Mouse (Mus musculus) lung, embryonic 16.5 days (tissue): ENCODE results near the gene Adgrf5. TPM values are rescaled to one million over a fixed set of nuclear protein-coding genes. Genes with fewer than 3 reads are reported as not detected.

Source experiments
- ATAC-seq: fragments of 200-750 bp; cut with Nextera tagmentation; 2 replicates; pipeline ENCODE4 v1.8.0; 2017; ENCODE audit warnings: low read depth, mild to moderate bottlenecking, moderate library complexity
- H3K27ac ChIP-seq: fragments of 300-500 bp; sonication (generic); 2 replicates; pipeline ENCODE4 v1.5.1; 2014; ENCODE audit warnings: mild to moderate bottlenecking, control low read depth, low read length
- H3K27me3 ChIP-seq: fragments of 300-500 bp; sonication (generic); 2 replicates; pipeline ENCODE4 v1.6.1; 2014; ENCODE audit warnings: low read depth, low read length, mixed read lengths; ENCODE audit not compliant: control insufficient read depth, insufficient read depth
- H3K36me3 ChIP-seq: fragments of 300-500 bp; sonication (generic); 2 replicates; pipeline ENCODE4 v1.6.1; 2014; ENCODE audit warnings: low read length; ENCODE audit not compliant: control insufficient read depth, insufficient read depth
- H3K4me1 ChIP-seq: fragments of 300-500 bp; sonication (generic); replicated peaks from 2 replicates; pipeline ENCODE4 v1.6.1; 2014; ENCODE audit warnings: low read length, mixed read lengths; ENCODE audit not compliant: control insufficient read depth, insufficient read depth
- H3K4me2 ChIP-seq: fragments of 300-500 bp; sonication (generic); 2 replicates; pipeline ENCODE4 v1.6.1; 2014; ENCODE audit warnings: low read depth, low read length, control low read depth
- H3K4me3 ChIP-seq: fragments of 300-500 bp; sonication (generic); 2 replicates; pipeline ENCODE4 v1.5.1; 2014; ENCODE audit warnings: mild to moderate bottlenecking, low read length, control low read depth
- H3K9ac ChIP-seq: fragments of 300-500 bp; sonication (generic); 2 replicates; pipeline ENCODE4 v1.6.1; 2014; ENCODE audit warnings: low read length, control low read depth
- H3K9me3 ChIP-seq: fragments of 300-500 bp; sonication (generic); 2 replicates; pipeline ENCODE4 v1.6.1; 2016; ENCODE audit warnings: low read length; ENCODE audit not compliant: control insufficient read depth
- WGBS: fragments of 180-500 bp; shearing (Covaris S2); extraction: QIAGEN DNeasy Blood & Tissue Kit; methylation state at CpG from one replicate; pipeline ENCODE4 v1.1.7; 2014; 5-methylcytosine and 5-hydroxymethylcytosine counted together
- polyA plus RNA-seq: library from polyadenylated mRNA; unstranded; fragments of >200 nt; fragmentation: Nextera tagmentation; extraction: Ambion mirVana; gene quantifications from 2 replicates; pipeline ENCODE4 v1.2.1, GENCODE M21; 2015

Gene Adgrf5
- polyA plus RNA-seq, 1 experiment from 2014 or later, result 34.5 TPM

DNA sequence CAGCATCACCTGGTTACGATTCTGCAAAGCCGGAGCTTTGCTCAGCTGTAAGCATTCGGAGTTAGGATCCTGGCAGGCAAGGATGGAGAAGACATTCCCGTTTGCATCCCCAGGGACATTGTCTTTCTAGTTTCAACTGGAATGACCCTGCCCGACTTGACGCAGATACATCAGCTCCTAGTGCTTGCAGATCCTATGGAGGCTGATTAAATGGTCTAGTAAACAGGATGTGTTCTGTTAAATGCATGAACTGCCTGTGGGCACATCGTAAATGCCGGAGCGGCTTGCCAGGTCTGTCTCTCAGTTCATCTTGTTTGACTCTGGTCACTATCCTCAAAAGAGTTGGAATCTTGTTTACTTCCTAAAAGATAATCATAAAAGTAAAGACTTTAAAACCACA, 31.9 kb downstream of the Adgrf5 start:
- H3K4me3 ChIP-seq, result no peak overlapping the region
- H3K27me3 ChIP-seq, result no peaks in the 10 kb centered on the region
- H3K4me1 ChIP-seq, result peaks cover 10% of the 10 kb centered on the region; the same call in 1 of the 2 replicates
- no peak overlapping the region for H3K27ac ChIP-seq
- no peak for ATAC-seq
- no peak overlapping the region for H3K9ac ChIP-seq
- no peaks in the 10 kb centered on the region for H3K9me3 ChIP-seq
- WGBS, result 51% methylated on average over 9 of the region's 9 CpGs
- no peaks in the 10 kb centered on the region for H3K36me3 ChIP-seq
- no peak overlapping the region for H3K4me2 ChIP-seq

DNA sequence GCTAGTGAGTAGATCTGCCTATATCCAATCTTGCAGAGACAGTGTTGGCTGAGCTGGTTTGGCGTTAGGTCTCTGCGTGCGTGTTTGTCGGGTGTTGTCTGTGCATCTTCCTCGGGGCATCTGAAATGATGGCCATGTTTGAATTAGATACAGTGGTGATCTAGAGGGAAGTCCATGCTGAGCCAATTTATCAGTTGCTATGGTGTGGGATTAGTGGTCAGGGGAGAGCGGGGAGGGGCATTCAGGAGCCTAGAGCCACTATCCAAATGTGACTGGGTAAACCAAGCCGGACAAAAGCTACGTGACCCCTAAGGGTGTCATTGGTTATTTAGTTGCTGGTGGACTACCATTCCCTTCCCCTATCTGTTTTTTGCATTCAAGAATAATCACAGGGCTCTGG, 33.4 kb downstream of the Adgrf5 start:
- H3K27me3 ChIP-seq, result no peaks in the 10 kb centered on the region
- WGBS, result 89% methylated on average over 8 of the region's 8 CpGs
- no peak overlapping the region for H3K4me3 ChIP-seq
- no peak overlapping the region for H3K4me2 ChIP-seq
- H3K9ac ChIP-seq, result no peak overlapping the region
- H3K27ac ChIP-seq, result no peak overlapping the region
- H3K4me1 ChIP-seq, result peaks cover 8% of the 10 kb centered on the region; the same call in 1 of the 2 replicates
- no peak for ATAC-seq
- H3K36me3 ChIP-seq, result no peaks in the 10 kb centered on the region
- H3K9me3 ChIP-seq, result no peaks in the 10 kb centered on the region

DNA sequence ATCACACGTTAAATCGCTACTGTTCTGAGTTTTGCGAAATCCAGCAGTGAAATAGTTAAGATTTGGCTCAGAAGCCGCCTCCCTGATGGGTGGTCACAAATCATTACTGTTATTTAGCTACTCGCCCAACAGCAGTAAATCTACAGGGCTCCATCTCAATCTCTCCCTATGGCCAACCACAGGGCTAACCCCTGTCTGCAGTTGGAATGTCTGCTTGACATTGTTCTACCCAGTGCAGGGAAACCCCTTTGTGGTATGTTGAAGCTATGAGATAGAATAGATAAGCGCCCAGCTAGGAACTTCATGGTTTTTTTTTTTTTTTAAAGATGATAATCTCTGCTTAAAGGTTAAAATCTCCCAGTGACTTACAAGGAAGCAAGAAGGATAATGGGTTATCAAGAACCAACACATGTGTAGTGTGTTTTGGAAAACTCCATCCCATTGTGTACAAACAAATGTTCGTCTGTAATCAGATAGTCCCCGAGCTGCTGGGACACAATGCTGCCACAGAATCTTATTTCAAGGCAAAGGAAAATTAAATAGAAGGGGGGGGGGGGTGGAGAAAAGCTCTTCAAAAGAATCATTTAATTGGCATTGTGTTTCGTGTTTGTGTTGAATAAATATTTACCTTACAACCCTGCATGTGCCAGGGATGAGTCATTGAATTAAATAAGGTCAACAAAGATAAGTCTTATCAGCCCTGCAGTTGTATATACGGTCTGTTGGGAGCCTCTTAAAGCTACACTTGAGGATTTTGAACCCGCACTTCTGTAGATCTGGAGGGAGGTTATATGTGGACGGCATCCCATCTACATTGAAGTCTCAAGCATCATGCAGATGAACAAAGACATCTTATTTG, 35.4 kb downstream of the Adgrf5 start:
- 39% methylated on average over 12 of the region's 12 CpGs for WGBS
- Histone ChIP-seq H3K36me3 (no peaks in the 10 kb centered on the region), H3K27me3 (no peaks in the 10 kb centered on the region), H3K9ac (no peak overlapping the region), H3K4me2 (no peak overlapping the region), H3K4me3 (no peak overlapping the region), H3K4me1 (0 out of 2 replicates have a peak, but pooled peaks cover 9% of the 10 kb centered on the region), H3K9me3 (no peaks in the 10 kb centered on the region), H3K27ac (no peak overlapping the region)
- ATAC-seq, result 0 out of 2 replicates have a peak, but pooled peaks have one; percentile 49

DNA sequence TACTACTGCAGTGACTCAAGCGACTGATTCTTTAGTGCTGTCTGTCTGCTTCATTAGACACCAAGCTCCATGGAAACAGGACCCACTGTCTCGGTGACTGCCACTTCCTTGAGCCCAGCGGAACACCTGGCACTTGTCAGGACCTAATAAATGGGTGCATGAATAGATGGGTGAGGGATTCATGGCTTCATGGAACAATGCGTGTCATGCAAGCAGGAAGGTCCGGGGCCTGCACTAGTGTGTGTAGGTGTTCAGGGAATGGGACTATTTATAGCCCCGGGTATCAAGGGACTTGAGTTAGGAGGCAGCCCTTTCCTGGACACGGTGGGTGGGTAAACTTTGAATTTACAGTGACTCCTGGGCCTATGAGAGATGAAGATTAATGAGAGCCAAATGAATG, 38.4 kb downstream of the Adgrf5 start:
- Histone ChIP-seq H3K36me3 (no peaks in the 10 kb centered on the region), H3K4me3 (no peak overlapping the region), H3K27me3 (no peaks in the 10 kb centered on the region), H3K27ac (no peak overlapping the region), H3K9ac (no peak overlapping the region), H3K4me1 (0 out of 2 replicates have a peak, but pooled peaks cover 4% of the 10 kb centered on the region), H3K4me2 (no peak overlapping the region), H3K9me3 (no peaks in the 10 kb centered on the region)
- 60% methylated on average over 7 of the region's 7 CpGs for WGBS
- ATAC-seq, result no peak

DNA sequence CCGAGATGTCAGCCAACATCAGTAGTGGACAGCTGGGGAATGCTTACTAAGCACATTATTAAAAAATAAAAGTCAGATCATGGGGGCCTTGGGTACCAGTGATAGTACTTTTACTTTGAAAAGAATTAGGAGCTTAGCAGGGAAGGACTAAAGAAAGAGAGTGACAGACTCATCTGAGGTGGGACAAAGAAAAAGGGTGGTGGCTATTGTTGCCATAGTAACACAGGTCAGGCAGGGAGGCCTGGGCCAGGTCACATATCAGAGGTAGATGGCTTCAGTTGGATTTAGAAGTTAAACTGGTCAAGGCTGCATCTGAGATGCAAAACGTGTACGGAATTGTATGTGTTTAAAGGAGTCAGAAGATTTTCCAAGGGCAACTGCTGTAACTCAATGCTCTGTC, 38.9 kb downstream of the Adgrf5 start:
- Histone ChIP-seq H3K4me3 (no peak overlapping the region), H3K9ac (no peak overlapping the region), H3K4me1 (0 out of 2 replicates have a peak, but pooled peaks cover 4% of the 10 kb centered on the region), H3K27me3 (no peaks in the 10 kb centered on the region), H3K27ac (no peak overlapping the region), H3K4me2 (no peak overlapping the region), H3K36me3 (no peaks in the 10 kb centered on the region), H3K9me3 (no peaks in the 10 kb centered on the region)
- ATAC-seq, result no peak
- 61% methylated on average over 3 of the region's 3 CpGs for WGBS

DNA sequence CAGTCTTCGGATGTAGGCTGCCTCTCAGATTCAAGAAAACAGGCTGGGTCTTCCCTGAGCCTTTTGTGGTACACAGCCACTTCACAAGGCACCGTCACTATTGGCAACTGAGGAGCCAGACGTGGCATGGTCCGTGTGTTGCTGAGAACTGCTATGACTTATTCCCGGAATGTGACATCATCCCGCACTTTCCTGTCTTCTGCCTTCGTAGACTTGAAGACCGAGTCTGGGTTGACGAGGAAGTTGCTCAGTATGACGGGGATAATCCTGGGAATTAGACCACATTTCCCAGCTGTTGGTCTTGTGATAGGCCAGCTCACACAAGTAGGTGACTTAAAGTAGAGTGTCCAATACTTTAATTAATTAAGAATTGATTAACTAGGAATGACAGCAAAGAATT, 40.2 kb downstream of the Adgrf5 start:
- Histone ChIP-seq H3K4me1 (0 out of 2 replicates have a peak, but pooled peaks cover 4% of the 10 kb centered on the region), H3K4me2 (no peak overlapping the region), H3K4me3 (no peak overlapping the region), H3K27ac (no peak overlapping the region), H3K27me3 (no peaks in the 10 kb centered on the region), H3K9ac (no peak overlapping the region), H3K9me3 (no peaks in the 10 kb centered on the region), H3K36me3 (no peaks in the 10 kb centered on the region)
- ATAC-seq, result no peak
- WGBS, result 66% methylated on average over 10 of the region's 10 CpGs

DNA sequence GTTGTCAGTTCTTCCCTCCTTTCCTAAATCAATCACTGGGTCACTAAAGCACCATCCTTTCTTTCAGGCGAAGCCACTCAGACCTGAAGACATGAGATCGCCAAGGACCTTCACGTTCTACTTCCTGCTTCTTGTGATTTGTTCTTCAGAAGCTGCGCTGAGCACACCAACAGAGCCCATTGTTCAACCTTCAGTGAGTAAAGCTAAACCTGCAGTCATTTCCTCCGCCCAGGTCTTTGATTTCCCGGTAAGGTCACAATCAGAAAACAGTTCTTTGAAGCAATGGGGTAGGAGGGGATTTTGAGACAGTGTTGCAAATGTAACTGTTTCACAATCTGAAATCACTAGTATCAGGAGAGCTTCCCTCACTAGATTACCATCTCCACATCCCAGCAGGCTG, 43.6 kb downstream of the Adgrf5 start:
- no peak overlapping the region for H3K4me3 ChIP-seq

DNA sequence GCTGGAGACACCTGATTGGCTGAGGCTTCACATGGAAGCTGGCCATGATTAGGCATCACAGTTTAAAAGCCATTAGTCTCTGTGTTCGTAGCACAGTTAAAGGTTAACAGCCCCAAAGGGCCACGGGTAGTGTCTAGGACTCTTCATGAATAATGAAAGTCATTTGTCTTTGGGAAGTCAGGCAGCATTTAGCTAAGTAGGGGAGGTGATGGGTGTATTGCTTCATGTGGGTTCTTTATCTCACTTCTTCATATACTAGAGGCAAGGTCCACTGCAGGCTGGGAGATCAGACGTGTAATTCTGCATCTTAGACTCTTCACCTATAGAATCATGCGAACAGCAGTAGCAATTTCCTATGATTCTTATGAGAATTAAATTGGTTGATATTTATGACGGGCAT, 44.2 kb downstream of the Adgrf5 start:
- H3K9me3 ChIP-seq, result no peaks in the 10 kb centered on the region
- H3K9ac ChIP-seq, result no peak overlapping the region
- peaks cover 11% of the 10 kb centered on the region; the same call in 1 of the 2 replicates for H3K4me1 ChIP-seq
- no peak overlapping the region for H3K27ac ChIP-seq
- WGBS, result 58% methylated on average over 5 of the region's 5 CpGs
- H3K4me2 ChIP-seq, result no peak overlapping the region
- no peak overlapping the region for H3K4me3 ChIP-seq
- no peak for ATAC-seq
- H3K27me3 ChIP-seq, result no peaks in the 10 kb centered on the region
- H3K36me3 ChIP-seq, result no peaks in the 10 kb centered on the region

More for the DNA sequence above, 43.6 kb downstream of the Adgrf5 start:
- no peak for ATAC-seq
- no peaks in the 10 kb centered on the region for H3K27me3 ChIP-seq
- H3K9me3 ChIP-seq, result no peaks in the 10 kb centered on the region
- H3K4me1 ChIP-seq, result peaks cover 11% of the 10 kb centered on the region; the same call in 1 of the 2 replicates
- H3K36me3 ChIP-seq, result no peaks in the 10 kb centered on the region
- no peak overlapping the region for H3K4me2 ChIP-seq
- 50% methylated on average over 6 of the region's 6 CpGs for whole genome bisulfite sequencing
- no peak overlapping the region for H3K27ac ChIP-seq
- no peak overlapping the region for H3K9ac ChIP-seq

DNA sequence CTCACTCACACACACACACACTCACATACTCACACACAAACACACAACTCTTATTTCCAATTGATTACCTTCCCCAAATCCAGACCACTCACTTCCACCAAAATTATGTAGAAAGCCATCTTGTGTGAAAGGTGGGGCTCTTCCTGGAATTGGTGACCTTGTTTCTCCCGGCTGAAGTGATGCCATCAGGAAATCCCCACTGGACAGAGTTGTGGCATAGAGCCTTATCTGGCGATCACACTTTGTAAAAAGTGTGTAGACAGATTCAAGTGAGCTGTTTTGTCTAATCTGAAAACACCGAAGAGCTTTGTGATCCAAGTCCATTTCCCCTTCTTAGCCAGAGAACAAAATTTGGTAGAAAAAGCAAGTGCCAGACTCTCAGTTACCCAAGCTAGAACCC, 46.1 kb downstream of the Adgrf5 start:
- no peak for ATAC-seq
- H3K4me3 ChIP-seq, result no peak overlapping the region
- peaks cover 7% of the 10 kb centered on the region; the same call in 1 of the 2 replicates for H3K4me1 ChIP-seq
- H3K27ac ChIP-seq, result no peak overlapping the region
- H3K9me3 ChIP-seq, result no peaks in the 10 kb centered on the region
- no peaks in the 10 kb centered on the region for H3K36me3 ChIP-seq
- H3K4me2 ChIP-seq, result no peak overlapping the region
- WGBS, result 57% methylated on average over 3 of the region's 3 CpGs
- H3K27me3 ChIP-seq, result no peaks in the 10 kb centered on the region
- no peak overlapping the region for H3K9ac ChIP-seq
